In the genomic region with DNA sequence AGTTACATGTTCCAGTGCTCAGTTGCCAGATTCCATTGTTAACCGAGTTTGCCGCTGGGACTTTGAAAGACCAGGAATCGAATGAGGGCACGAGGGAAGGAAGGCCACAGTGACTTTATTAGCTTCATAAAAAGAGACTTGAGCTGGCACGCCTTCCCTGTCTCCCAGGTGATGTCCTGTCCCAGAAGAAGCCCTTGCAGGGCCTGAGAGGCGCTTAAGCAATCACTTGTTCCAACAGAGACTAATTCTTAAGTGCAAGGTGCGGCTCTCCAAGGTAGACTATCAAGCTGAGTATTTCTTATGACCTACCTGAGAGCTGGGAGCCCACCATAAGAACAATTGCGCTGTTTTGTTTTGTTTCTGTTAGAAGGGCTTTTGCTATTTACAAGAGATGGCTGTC, we compare ENCODE assay signal across 31 mouse cellular contexts. TPM values are rescaled to one million over a fixed set of nuclear protein-coding genes. Genes with fewer than 3 reads are reported as not detected.
DNase-seq lines count a peak whose midpoint lies in the region; ATAC-seq and TF ChIP-seq lines count a peak whose summit lies in the region.
"Had no signal": no experiment of that assay in that cellular context is flagged by ENCODE, and none has a peak within 500 bp of the region (broad histone marks: within the 10 kb centered on the region; RNA-seq: fewer than 3 reads in every experiment).

No protein-coding gene starts in this region.

- H3K9me3 ChIP-seq in intestine, postnatal 0 days (ENCODE audit: control insufficient read depth) = no peaks in the 10 kb centered on the region
- H3K9me3 ChIP-seq in lung, postnatal 0 days (ENCODE audit: low read length) = no peaks in the 10 kb centered on the region
- H3K9me3 ChIP-seq in limb, embryonic 10.5 days (replicated peaks) = no peaks in the 10 kb centered on the region
- H3K9me3 ChIP-seq: forebrain, embryonic 12.5 days; heart, embryonic 10.5 days; heart, embryonic 15.5 days; hindbrain, embryonic 13.5 days; kidney, embryonic 15.5 days; limb, embryonic 15.5 days; liver, embryonic 13.5 days; neural tube, embryonic 12.5 days had no signal

- DNase-seq in fat pad, adult 2 months (ENCODE audit: extremely low read depth, low read depth, low spot score) = peak; percentile 39
- DNase-seq in lung, postnatal 0 days (ENCODE audit: low spot score) = peak; percentile 83
- DNase-seq in lung, postnatal 4 days = peak; percentile 33 to 65
- DNase-seq in left cerebral cortex, postnatal 14 days (ENCODE audit: low spot score in 2 of 2) = no peak
- DNase-seq in limb, embryonic 10.5 days (ENCODE audit: low spot score) = no peak
- DNase-seq: cerebellum, adult 2 months; cerebellum, postnatal 14 days; gastrocnemius, postnatal 14 days; kidney, adult 18-20 months; kidney, postnatal 25 days; left cerebral cortex, postnatal 4 days; liver, embryonic 13.5 days; lung, embryonic 14.5 days; right cerebral cortex, postnatal 25 days; spleen, adult 18-20 months; thymus, adult 18-20 months; thymus, postnatal 25 days had no signal

- WGBS in intestine, postnatal 0 days = 46% methylated on average over 8 of the region's 8 CpGs
- WGBS in lung, postnatal 0 days = 63% methylated on average over 8 of the region's 8 CpGs
- WGBS in limb, embryonic 10.5 days = 76% methylated on average over 8 of the region's 8 CpGs

- H3K27me3 ChIP-seq in intestine, postnatal 0 days (replicated peaks; ENCODE audit: control insufficient read depth, insufficient read depth, low read length) = no peaks in the 10 kb centered on the region
- no peaks in the 10 kb centered on the region for H3K27me3 ChIP-seq in lung, postnatal 0 days (replicated peaks; ENCODE audit: insufficient read depth, low read length)
- no peaks in the 10 kb centered on the region for H3K27me3 ChIP-seq in limb, embryonic 10.5 days (ENCODE audit: low read depth, poor library complexity, severe bottlenecking)
- H3K27me3 ChIP-seq: forebrain, embryonic 12.5 days; heart, embryonic 15.5 days; hindbrain, embryonic 13.5 days; limb, embryonic 15.5 days; liver, embryonic 13.5 days; neural tube, embryonic 12.5 days; Patski had no signal

- H3K4me1 ChIP-seq in intestine, postnatal 0 days (replicated peaks; ENCODE audit: control insufficient read depth, insufficient read depth, low read length) = 0 out of 2 replicates have a peak, but pooled peaks cover 3% of the 10 kb centered on the region
- H3K4me1 ChIP-seq in lung, postnatal 0 days (ENCODE audit: insufficient read depth, low read depth, low read length) = 0 out of 2 replicates have a peak, but pooled peaks cover 2% of the 10 kb centered on the region
- peaks cover 32% of the 10 kb centered on the region for H3K4me1 ChIP-seq in limb, embryonic 10.5 days

- peak; percentile 34; the same call in 1 of the 2 replicates for ATAC-seq in intestine, postnatal 0 days
- peak; percentile 86 for ATAC-seq in lung, postnatal 0 days
- ATAC-seq in activated CD4-positive, CD25-positive, alpha-beta regulatory T cell, adult 4 months = no peak
- ATAC-seq: Patski had no signal

- H3K4me2 ChIP-seq in intestine, postnatal 0 days (replicated peaks; ENCODE audit: low read depth) = no peak overlapping the region
- H3K4me2 ChIP-seq in lung, postnatal 0 days (replicated peaks; ENCODE audit: low read depth, low read length) = no peak overlapping the region
- H3K4me2 ChIP-seq: forebrain, embryonic 12.5 days; heart, embryonic 15.5 days; hindbrain, embryonic 13.5 days; kidney, embryonic 15.5 days; limb, embryonic 15.5 days; liver, embryonic 13.5 days; lung, embryonic 14.5 days; midbrain, embryonic 11.5 days; neural tube, embryonic 12.5 days had no signal

- H3K9ac ChIP-seq in intestine, postnatal 0 days (ENCODE audit: low read depth, low read length) = no peak overlapping the region
- no peak overlapping the region for H3K9ac ChIP-seq in lung, postnatal 0 days (replicated peaks; ENCODE audit: low read depth)
- H3K9ac ChIP-seq: forebrain, embryonic 12.5 days; heart, embryonic 15.5 days; hindbrain, embryonic 13.5 days; kidney, embryonic 15.5 days; limb, embryonic 15.5 days; liver, embryonic 13.5 days; lung, embryonic 14.5 days; neural tube, embryonic 12.5 days had no signal

- H3K27ac ChIP-seq in intestine, postnatal 0 days (ENCODE audit: low read depth, low read length) = no peak overlapping the region
- H3K27ac ChIP-seq in lung, postnatal 0 days (ENCODE audit: low read length) = peak overlapping the region; percentile 44; the same call in 1 of the 2 replicates
- H3K27ac ChIP-seq in limb, embryonic 10.5 days = no peak overlapping the region
- H3K27ac ChIP-seq: heart, embryonic 10.5 days; heart, embryonic 15.5 days; hindbrain, embryonic 13.5 days; kidney, embryonic 15.5 days; layer of hippocampus, adult 2 months; limb, embryonic 15.5 days; liver, embryonic 13.5 days; neural tube, embryonic 12.5 days had no signal

- 0 out of 2 replicates have a peak, but pooled peaks have one; percentile 39 for TF ChIP-seq EP300 in lung, postnatal 0 days (IDR thresholded peaks at IDR 0.05)

- H3K36me3 ChIP-seq in intestine, postnatal 0 days (ENCODE audit: control insufficient read depth, insufficient read depth) = no peaks in the 10 kb centered on the region
- no peaks in the 10 kb centered on the region for H3K36me3 ChIP-seq in lung, postnatal 0 days (ENCODE audit: insufficient read depth, low read length)
- H3K36me3 ChIP-seq in limb, embryonic 10.5 days = no peaks in the 10 kb centered on the region
- H3K36me3 ChIP-seq: forebrain, embryonic 12.5 days; heart, embryonic 10.5 days; heart, embryonic 15.5 days; hindbrain, embryonic 13.5 days; kidney, embryonic 15.5 days; limb, embryonic 15.5 days; neural tube, embryonic 12.5 days had no signal

- no peak overlapping the region for H3K4me3 ChIP-seq in intestine, postnatal 0 days (ENCODE audit: low read depth, low read length)
- H3K4me3 ChIP-seq in lung, postnatal 0 days (ENCODE audit: low read depth, low read length) = no peak overlapping the region
- no peak overlapping the region for H3K4me3 ChIP-seq in limb, embryonic 10.5 days
- H3K4me3 ChIP-seq: erythroblast, embryonic 14.5 days; forebrain, embryonic 12.5 days; heart, embryonic 10.5 days; heart, embryonic 15.5 days; hindbrain, embryonic 13.5 days; kidney, embryonic 15.5 days; layer of hippocampus, adult 2 months; limb, embryonic 15.5 days; liver, embryonic 13.5 days; myocyte; neural tube, embryonic 12.5 days had no signal

- intact Hi-C loops in left cerebral cortex, postnatal 14 days (cut with DNase I) = no loop called here

- TF ChIP-seq CTCF in intestine, postnatal 0 days (IDR thresholded peaks at IDR 0.05; ENCODE audit: low read depth) = no peak
- TF ChIP-seq CTCF in lung, postnatal 0 days (IDR thresholded peaks at IDR 0.05) = no peak

RNA-seq across cellular contexts. Expression of gene Vav2, which starts 57.9 kb away (rescaled TPM):
- polyA plus RNA-seq in intestine, postnatal 0 days (2015; fragmentation: Nextera tagmentation; extraction: Ambion mirVana) = 5.4 and 6.8 TPM in 2 replicates
- polyA plus RNA-seq in lung, postnatal 0 days (2015; fragmentation: Nextera tagmentation; extraction: Ambion mirVana) = 11.8 and 12.1 TPM in 2 replicates
- 10 to 100 TPM; 15.9 to 18.9 TPM for total RNA-seq in left cerebral cortex, postnatal 14 days (2021)
- polyA plus RNA-seq in limb, embryonic 10.5 days (2016; fragmentation: Nextera tagmentation; extraction: Ambion mirVana) = 9.2 and 9.6 TPM in 2 replicates
- polyA plus RNA-seq in activated CD4-positive, CD25-positive, alpha-beta regulatory T cell, adult 4 months (2017; shearing (Covaris generic)) = 1 to 10 TPM; 5.8 to 8.3 TPM

Comparison
In these comparisons a context has a peak if more than half of its experiments do, and no peak if none do; other contexts are left out.
1. DNase-seq: peak in fat pad, adult 2 months (single experiment), lung, postnatal 0 days (single experiment) and lung, postnatal 4 days (2 of 2); none in left cerebral cortex, postnatal 14 days (0 of 2) and limb, embryonic 10.5 days (single experiment).